Mouse (Mus musculus): ENCODE results near the gene Agap2. TPM values are rescaled to one million over a fixed set of nuclear protein-coding genes. Genes with fewer than 3 reads are reported as not detected.
A peak's percentile ranks its signal among the peaks of the same experiment; 100 is the strongest.

The Agap2 gene
- polyA plus RNA-seq, 1 experiment from 2014 or later: 1.7 TPM

GRCm38 (mm10) chr10:127080901-127081780 lies 6.1 kb downstream of the Agap2 start:
- Histone ChIP-seq H3K4me3 (peak overlapping the region; percentile 70), H3K4me2 (replicated peaks) (peak overlapping the region; percentile 97), H3K4me1 (peaks cover 49% of the 10 kb centered on the region), H3K9ac (peak overlapping the region; percentile 60), H3K9me3 (replicated peaks) (no peaks in the 10 kb centered on the region), H3K27me3 (peaks cover 83% of the 10 kb centered on the region), H3K36me3 (no peaks in the 10 kb centered on the region), H3K27ac (no peak overlapping the region; the same call in 1 of the 2 replicates)
- WGBS: 3% methylated on average over 48 of the region's 48 CpGs
- no peak for ATAC-seq (ENCODE audit: low FRiP score)

GRCm38 (mm10) chr10:127081996-127082620 lies 7.0 kb downstream of the Agap2 start:
- H3K4me2 ChIP-seq (replicated peaks): peak overlapping the region; percentile 97
- peak; percentile 12; the same call in 1 of the 2 replicates for ATAC-seq (ENCODE audit: low FRiP score)
- 24% methylated on average over 8 of the region's 8 CpGs for WGBS
- peaks cover 79% of the 10 kb centered on the region for H3K27me3 ChIP-seq
- peaks cover 46% of the 10 kb centered on the region for H3K4me1 ChIP-seq
- no peaks in the 10 kb centered on the region for H3K9me3 ChIP-seq (replicated peaks)
- no peaks in the 10 kb centered on the region for H3K36me3 ChIP-seq
- H3K27ac ChIP-seq: no peak overlapping the region
- H3K9ac ChIP-seq: no peak overlapping the region
- peak overlapping the region; percentile 70; the same call in 1 of the 2 replicates for H3K4me3 ChIP-seq

GRCm38 (mm10) chr10:127083292-127083914 lies 8.3 kb downstream of the Agap2 start:
- H3K36me3 ChIP-seq: peaks cover 10% of the 10 kb centered on the region; the same call in 1 of the 2 replicates
- WGBS: 35% methylated on average over 8 of the region's 8 CpGs
- H3K27ac ChIP-seq: no peak overlapping the region
- no peak overlapping the region for H3K9ac ChIP-seq
- no peak overlapping the region for H3K4me2 ChIP-seq (replicated peaks)
- H3K4me3 ChIP-seq: no peak overlapping the region
- H3K4me1 ChIP-seq: peaks cover 37% of the 10 kb centered on the region
- peaks cover 80% of the 10 kb centered on the region for H3K27me3 ChIP-seq
- ATAC-seq (ENCODE audit: low FRiP score): no peak
- no peaks in the 10 kb centered on the region for H3K9me3 ChIP-seq (replicated peaks)

GRCm38 (mm10) chr10:127083915-127084306 lies 8.8 kb downstream of the Agap2 start:
- 56% methylated on average over 5 of the region's 5 CpGs for WGBS

GRCm38 (mm10) chr10:127085052-127085451 lies 10.0 kb downstream of the Agap2 start:
- Histone ChIP-seq H3K9me3 (replicated peaks) (no peaks in the 10 kb centered on the region), H3K27ac (no peak overlapping the region), H3K9ac (no peak overlapping the region), H3K4me1 (peaks cover 26% of the 10 kb centered on the region), H3K27me3 (peaks cover 82% of the 10 kb centered on the region), H3K36me3 (peaks cover 10% of the 10 kb centered on the region; the same call in 1 of the 2 replicates), H3K4me2 (replicated peaks) (no peak overlapping the region), H3K4me3 (no peak overlapping the region)
- 79% methylated on average over 9 of the region's 9 CpGs for WGBS
- ATAC-seq (ENCODE audit: low FRiP score): no peak

More at GRCm38 (mm10) chr10:127083915-127084306, 8.8 kb downstream of the Agap2 start:
- H3K4me3 ChIP-seq: no peak overlapping the region
- H3K9me3 ChIP-seq (replicated peaks): no peaks in the 10 kb centered on the region
- H3K9ac ChIP-seq: no peak overlapping the region
- no peak overlapping the region for H3K27ac ChIP-seq
- no peak for ATAC-seq (ENCODE audit: low FRiP score)
- H3K4me2 ChIP-seq (replicated peaks): no peak overlapping the region
- peaks cover 35% of the 10 kb centered on the region for H3K4me1 ChIP-seq
- H3K36me3 ChIP-seq: peaks cover 10% of the 10 kb centered on the region; the same call in 1 of the 2 replicates
- peaks cover 82% of the 10 kb centered on the region for H3K27me3 ChIP-seq

GRCm38 (mm10) chr10:127085633-127086032 lies 10.5 kb downstream of the Agap2 start:
- H3K27me3 ChIP-seq: peaks cover 82% of the 10 kb centered on the region
- no peak overlapping the region for H3K27ac ChIP-seq
- WGBS: 72% methylated on average over 6 of the region's 6 CpGs
- ATAC-seq (ENCODE audit: low FRiP score): no peak
- peaks cover 10% of the 10 kb centered on the region; the same call in 1 of the 2 replicates for H3K36me3 ChIP-seq
- H3K9ac ChIP-seq: no peak overlapping the region
- H3K9me3 ChIP-seq (replicated peaks): no peaks in the 10 kb centered on the region
- no peak overlapping the region for H3K4me2 ChIP-seq (replicated peaks)
- H3K4me3 ChIP-seq: no peak overlapping the region
- peaks cover 25% of the 10 kb centered on the region for H3K4me1 ChIP-seq

GRCm38 (mm10) chr10:127090560-127091411 lies 15.7 kb downstream of the Agap2 start:
- WGBS: 7% methylated on average over 57 of the region's 57 CpGs
- no peaks in the 10 kb centered on the region for H3K9me3 ChIP-seq (replicated peaks)

GRCm38 (mm10) chr10:127091507-127092396 lies 16.7 kb downstream of the Agap2 start:
- no peak overlapping the region for H3K27ac ChIP-seq
- H3K36me3 ChIP-seq: peaks cover 30% of the 10 kb centered on the region
- H3K4me1 ChIP-seq: peaks cover 22% of the 10 kb centered on the region
- peaks cover 69% of the 10 kb centered on the region for H3K27me3 ChIP-seq
- H3K4me3 ChIP-seq: peak overlapping the region; percentile 18
- 9% methylated on average over 49 of the region's 51 CpGs for WGBS
- H3K4me2 ChIP-seq (replicated peaks): peak overlapping the region; percentile 44
- H3K9ac ChIP-seq: peak overlapping the region; percentile 33
- ATAC-seq (ENCODE audit: low FRiP score): peak; percentile 41; the same call in 1 of the 2 replicates
- H3K9me3 ChIP-seq (replicated peaks): no peaks in the 10 kb centered on the region

More at GRCm38 (mm10) chr10:127090560-127091411, 15.7 kb downstream of the Agap2 start:
- H3K27me3 ChIP-seq: peaks cover 70% of the 10 kb centered on the region
- H3K36me3 ChIP-seq: peaks cover 21% of the 10 kb centered on the region
- H3K27ac ChIP-seq: no peak overlapping the region
- H3K4me3 ChIP-seq: peak overlapping the region; percentile 18
- H3K9ac ChIP-seq: 0 out of 2 replicates have a peak overlapping the region, but pooled peaks have one; percentile 33
- ATAC-seq (ENCODE audit: low FRiP score): 0 out of 2 replicates have a peak, but pooled peaks have one; percentile 8
- H3K4me1 ChIP-seq: peaks cover 22% of the 10 kb centered on the region
- peak overlapping the region; percentile 44 for H3K4me2 ChIP-seq (replicated peaks)

GRCm38 (mm10) chr10:127092742-127093141 lies 17.7 kb downstream of the Agap2 start:
- no peak for ATAC-seq (ENCODE audit: low FRiP score)
- 62% methylated on average over 4 of the region's 4 CpGs for WGBS
- no peak overlapping the region for H3K9ac ChIP-seq
- H3K9me3 ChIP-seq (replicated peaks): no peaks in the 10 kb centered on the region
- H3K27ac ChIP-seq: no peak overlapping the region
- peaks cover 36% of the 10 kb centered on the region for H3K36me3 ChIP-seq
- peaks cover 61% of the 10 kb centered on the region for H3K27me3 ChIP-seq
- H3K4me2 ChIP-seq (replicated peaks): no peak overlapping the region
- peaks cover 22% of the 10 kb centered on the region for H3K4me1 ChIP-seq
- H3K4me3 ChIP-seq: no peak overlapping the region

GRCm38 (mm10) chr10:127094382-127094802 lies 19.3 kb downstream of the Agap2 start:
- no peak overlapping the region for H3K4me3 ChIP-seq
- no peak overlapping the region for H3K27ac ChIP-seq
- no peak for ATAC-seq (ENCODE audit: low FRiP score)
- no peak overlapping the region for H3K9ac ChIP-seq
- peaks cover 47% of the 10 kb centered on the region for H3K36me3 ChIP-seq
- peaks cover 44% of the 10 kb centered on the region for H3K27me3 ChIP-seq
- 58% methylated on average over 7 of the region's 7 CpGs for WGBS
- peaks cover 22% of the 10 kb centered on the region for H3K4me1 ChIP-seq
- no peaks in the 10 kb centered on the region for H3K9me3 ChIP-seq (replicated peaks)
- no peak overlapping the region for H3K4me2 ChIP-seq (replicated peaks)
